8 mouse cellular contexts compared by ENCODE assay signal in the genomic region with DNA sequence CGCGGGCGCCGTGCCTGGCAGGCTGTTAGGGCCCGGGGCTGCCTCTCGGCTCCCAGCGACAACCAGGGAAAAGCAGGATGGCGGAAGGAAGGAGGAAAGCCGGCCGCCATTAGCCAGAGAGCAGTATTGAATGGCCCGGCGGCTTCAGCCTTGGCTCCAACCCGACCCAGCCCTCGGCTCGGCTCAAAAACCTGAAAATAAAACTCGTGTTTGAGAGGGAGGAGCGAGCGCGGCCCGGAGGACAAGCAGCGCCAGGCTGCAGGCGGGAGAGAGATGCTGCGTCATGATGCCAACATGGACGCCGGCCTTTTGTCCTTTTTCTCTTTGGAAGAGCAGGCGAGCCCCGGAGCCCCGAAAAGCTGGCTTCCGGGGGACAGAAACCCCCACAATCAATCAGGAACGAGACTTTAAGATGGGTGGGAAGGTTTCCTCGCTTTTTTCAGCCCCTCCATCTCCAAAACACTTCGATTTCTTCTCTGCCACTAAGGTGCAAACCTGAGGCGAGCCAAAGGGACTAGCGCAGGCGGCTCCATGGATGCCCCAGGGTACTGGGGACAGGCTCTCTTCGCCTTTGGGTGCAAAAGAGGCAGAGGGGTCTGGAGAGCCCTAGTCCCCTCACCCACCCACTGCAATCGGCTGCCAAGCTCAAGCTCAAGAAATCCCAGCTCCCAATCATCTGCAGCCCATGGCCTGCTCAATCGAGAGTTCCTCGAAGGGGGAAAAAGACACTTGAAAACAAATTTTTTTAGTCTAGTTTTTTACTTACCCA. TPM values are rescaled to one million over a fixed set of nuclear protein-coding genes. Genes with fewer than 3 reads are reported as not detected.
A peak's percentile ranks its signal among the peaks of the same experiment; 100 is the strongest.
DNase-seq lines count a peak whose midpoint lies in the region; ATAC-seq lines count a peak whose summit lies in the region.

No protein-coding gene starts in this region.

- peaks cover 36% of the 10 kb centered on the region for H3K4me1 ChIP-seq in hindbrain, embryonic 14.5 days (replicated peaks; ENCODE audit: control insufficient read depth, insufficient read depth, low read length)

- no peaks in the 10 kb centered on the region for H3K27me3 ChIP-seq in hindbrain, embryonic 14.5 days (ENCODE audit: control insufficient read depth, insufficient read depth, low read length)

- DNase-seq in ZHBTc4 (ENCODE audit: low read depth, low spot score) = peak; percentile 89
- peak; percentile 92 for DNase-seq in cerebellum, postnatal 14 days
- peak; percentile 92 for DNase-seq in gastrocnemius, adult 18-20 months (ENCODE audit: low spot score)
- DNase-seq in hindbrain, embryonic 14.5 days (ENCODE audit: low spot score) = peak; percentile 78
- DNase-seq in left cerebral cortex, adult 11 months (ENCODE audit: low spot score) = peak; percentile 81
- peak; percentile 86 for DNase-seq in lung, postnatal 25 days (ENCODE audit: low spot score)
- DNase-seq in retina, postnatal 1 day = peak; percentile 84
- DNase-seq in urinary bladder, adult 2 months (ENCODE audit: low spot score) = peak; percentile 74

- peak overlapping the region; percentile 100 for H3K4me2 ChIP-seq in hindbrain, embryonic 14.5 days (replicated peaks)

- H3K4me3 ChIP-seq in hindbrain, embryonic 14.5 days (replicated peaks; ENCODE audit: low read length) = peak overlapping the region; percentile 91

- no peaks in the 10 kb centered on the region for H3K9me3 ChIP-seq in hindbrain, embryonic 14.5 days (ENCODE audit: control insufficient read depth, low read length)

- peak overlapping the region; percentile 100 for H3K9ac ChIP-seq in hindbrain, embryonic 14.5 days

- H3K36me3 ChIP-seq in hindbrain, embryonic 14.5 days (replicated peaks; ENCODE audit: control insufficient read depth, insufficient read depth) = peaks cover 32% of the 10 kb centered on the region

- WGBS in hindbrain, embryonic 14.5 days = under 1% methylated on average over 38 of the region's 39 CpGs

- H3K27ac ChIP-seq in hindbrain, embryonic 14.5 days = peak overlapping the region; percentile 99

- ATAC-seq in hindbrain, embryonic 14.5 days (ENCODE audit: low FRiP score) = no peak

RNA-seq across cellular contexts. Expression of a gene that starts 2.9 kb away (rescaled TPM):
- 1 to 10 TPM; 9.0 to 9.8 TPM for total RNA-seq in gastrocnemius, adult 18-20 months (2021)
- 12.6 and 12.7 TPM in 2 replicates for polyA plus RNA-seq in hindbrain, embryonic 14.5 days (2014; fragmentation: Nextera tagmentation; extraction: Ambion mirVana)
- polyA plus RNA-seq in urinary bladder, adult 2 months (2012; rRNA removed) = 3.1 and 10.4 TPM in 2 replicates

RNA-seq across cellular contexts. Expression of a gene that starts 6.6 kb away (rescaled TPM):
- under 1 TPM; 0.09 to 0.24 TPM for total RNA-seq in gastrocnemius, adult 18-20 months (2021)
- 13.0 and 17.5 TPM in 2 replicates for polyA plus RNA-seq in hindbrain, embryonic 14.5 days (2014; fragmentation: Nextera tagmentation; extraction: Ambion mirVana)
- polyA plus RNA-seq in urinary bladder, adult 2 months (2012; rRNA removed) = 1.6 and 1.8 TPM in 2 replicates

RNA-seq across cellular contexts. Expression of a gene that starts 30.1 kb away (rescaled TPM):
- total RNA-seq in gastrocnemius, adult 18-20 months (2021) = 10 to 100 TPM; 12.0 to 15.0 TPM
- 59.1 and 66.8 TPM in 2 replicates for polyA plus RNA-seq in hindbrain, embryonic 14.5 days (2014; fragmentation: Nextera tagmentation; extraction: Ambion mirVana)
- 24.8 and 26.7 TPM in 2 replicates for polyA plus RNA-seq in urinary bladder, adult 2 months (2012; rRNA removed)

RNA-seq across cellular contexts. Expression of a gene that starts 43.4 kb away (rescaled TPM):
- total RNA-seq in gastrocnemius, adult 18-20 months (2021) = under 1 TPM; 0.21 to 0.69 TPM
- polyA plus RNA-seq in hindbrain, embryonic 14.5 days (2014; fragmentation: Nextera tagmentation; extraction: Ambion mirVana) = not detected in 2 replicates
- 0.27 and 0.45 TPM in 2 replicates for polyA plus RNA-seq in urinary bladder, adult 2 months (2012; rRNA removed)
